Mouse (Mus musculus) left cerebral cortex, adult 2 months (tissue): Measurements from ENCODE around the gene Sycn. TPM values are rescaled to one million over a fixed set of nuclear protein-coding genes. Genes with fewer than 3 reads are reported as not detected.

Experiments
- DNase-seq, 2 experiments: peaks; one replicate each; pipeline ENCODE4 v3.0.0; 2021 to 2022; ENCODE audit warnings: low spot score in 2 of 2, mixed read lengths in 1 of 2; ENCODE audit errors: extremely low spot score in 1 of 2
- H3K27ac ChIP-seq: fragments of 200-600 bp; 2 replicates; pipeline ENCODE4 v1.8.1; 2022
- H3K4me3 ChIP-seq: fragments of 200-600 bp; 2 replicates; pipeline ENCODE4 v1.8.1; 2022
- CTCF ChIP-seq: fragments of 200-600 bp; IDR thresholded peaks from 2 replicates; pipeline ENCODE4 v1.8.1; 2022; ENCODE audit warnings: antibody characterized with exemption, mild to moderate bottlenecking, moderate library complexity
- intact Hi-C: fragments of 180-260 bp; cut with DNase I; formaldehyde crosslinking; loops from one replicate; pipeline ENCODE4 v1.15.1; 2025
- total RNA-seq, 2 experiments: library from RNA; stranded (reverse); gene quantifications; 2 replicates each; pipeline ENCODE4 v1.2.3; 2021

Sycn gene
- total RNA-seq, 2 experiments from 2014 or later = not detected

GRCm38 (mm10) chr7:28561967-28562366, 21.3 kb downstream of the Sycn start:
- intact Hi-C loops = no loop called here
- Histone ChIP-seq H3K4me3 (no peak overlapping the region), H3K27ac (no peak overlapping the region)
- TF ChIP-seq CTCF = no peak
- DNase-seq = no peak

- DNase-seq = no peak
- intact Hi-C loops = no loop called here
- no peak for TF ChIP-seq CTCF
- Histone ChIP-seq H3K27ac (no peak overlapping the region), H3K4me3 (no peak overlapping the region)
Observed at GRCm38 (mm10) chr7:28562371-28562770, 21.7 kb downstream of the Sycn start.

GRCm38 (mm10) chr7:28562951-28563350, 22.3 kb downstream of the Sycn start:
- no peak overlapping the region for H3K27ac ChIP-seq
- intact Hi-C loops = no loop called here

GRCm38 (mm10) chr7:28565407-28565806, 24.7 kb downstream of the Sycn start:
- Histone ChIP-seq H3K27ac (no peak overlapping the region), H3K4me3 (no peak overlapping the region)
- intact Hi-C loops = loop anchor here (2.0 to 5.0 kb wide), 2 partner anchors 69 to 162 kb away; no protein-coding TSS in a partner anchor
- TF ChIP-seq CTCF = no peak
- no peak for DNase-seq

More at GRCm38 (mm10) chr7:28562951-28563350, 22.3 kb downstream of the Sycn start:
- TF ChIP-seq CTCF = no peak
- no peak overlapping the region for H3K4me3 ChIP-seq
- no peak for DNase-seq

GRCm38 (mm10) chr7:28567539-28567938, 26.9 kb downstream of the Sycn start:
- no peak for TF ChIP-seq CTCF
- no peak overlapping the region for H3K4me3 ChIP-seq
- intact Hi-C loops = loop anchor here (5.0 kb wide), 1 partner anchor 160 kb away; no protein-coding TSS in a partner anchor
- DNase-seq = no peak
- no peak overlapping the region for H3K27ac ChIP-seq

- Histone ChIP-seq H3K27ac (no peak overlapping the region), H3K4me3 (no peak overlapping the region)
- TF ChIP-seq CTCF = peak; percentile 92
- intact Hi-C loops = loop anchor here (1.0 to 5.0 kb wide), 2 partner anchors 33 to 159 kb away; no protein-coding TSS in a partner anchor
- DNase-seq = peak; percentile 64 to 66
Observed at GRCm38 (mm10) chr7:28568253-28568652, 27.6 kb downstream of the Sycn start.

- peak in 1 of 2 experiments; percentile 40 for DNase-seq
Observed at GRCm38 (mm10) chr7:28570291-28570981, 29.8 kb downstream of the Sycn start.

GRCm38 (mm10) chr7:28570982-28571682, 30.4 kb downstream of the Sycn start:
- intact Hi-C loops = no loop called here
- Histone ChIP-seq H3K4me3 (no peak overlapping the region), H3K27ac (peak overlapping the region; percentile 4; the same call in 1 of the 2 replicates)
- no peak for TF ChIP-seq CTCF
- no peak for DNase-seq

More at GRCm38 (mm10) chr7:28570291-28570981, 29.8 kb downstream of the Sycn start:
- intact Hi-C loops = no loop called here
- H3K27ac ChIP-seq = peak overlapping the region; percentile 4; the same call in 1 of the 2 replicates
- TF ChIP-seq CTCF = no peak
- no peak overlapping the region for H3K4me3 ChIP-seq

- no peak for TF ChIP-seq CTCF
- H3K4me3 ChIP-seq = no peak overlapping the region
- intact Hi-C loops = no loop called here
- DNase-seq = no peak
- no peak overlapping the region for H3K27ac ChIP-seq
Observed at GRCm38 (mm10) chr7:28572689-28573088, 32.0 kb downstream of the Sycn start.

- H3K27ac ChIP-seq = no peak overlapping the region
- intact Hi-C loops = no loop called here
- no peak for TF ChIP-seq CTCF
- DNase-seq = no peak
- no peak overlapping the region for H3K4me3 ChIP-seq
Observed at GRCm38 (mm10) chr7:28573236-28573635, 32.6 kb downstream of the Sycn start.

- intact Hi-C loops = no loop called here
- no peak for TF ChIP-seq CTCF
- no peak overlapping the region for H3K27ac ChIP-seq
- DNase-seq = no peak
- H3K4me3 ChIP-seq = no peak overlapping the region
Observed at GRCm38 (mm10) chr7:28575597-28575996, 34.9 kb downstream of the Sycn start.

GRCm38 (mm10) chr7:28576271-28576914, 35.7 kb downstream of the Sycn start:
- Histone ChIP-seq H3K4me3 (no peak overlapping the region), H3K27ac (no peak overlapping the region)
- DNase-seq = no peak
- TF ChIP-seq CTCF = no peak
- intact Hi-C loops = no loop called here
